Mouse (Mus musculus) thymus, postnatal 14 days (tissue): ENCODE data around the gene Pde10a.
A peak's percentile ranks its signal among the peaks of the same experiment; 100 is the strongest.
"Not testable (repeated sequence)": the region's sequence is repeated elsewhere in the genome, so short reads cannot be mapped to it uniquely, and the experiment has no call there.

ENCODE experiments used
- DNase-seq: peaks from one replicate; pipeline ENCODE4 v3.0.0; 2021

Pde10a gene

DNA sequence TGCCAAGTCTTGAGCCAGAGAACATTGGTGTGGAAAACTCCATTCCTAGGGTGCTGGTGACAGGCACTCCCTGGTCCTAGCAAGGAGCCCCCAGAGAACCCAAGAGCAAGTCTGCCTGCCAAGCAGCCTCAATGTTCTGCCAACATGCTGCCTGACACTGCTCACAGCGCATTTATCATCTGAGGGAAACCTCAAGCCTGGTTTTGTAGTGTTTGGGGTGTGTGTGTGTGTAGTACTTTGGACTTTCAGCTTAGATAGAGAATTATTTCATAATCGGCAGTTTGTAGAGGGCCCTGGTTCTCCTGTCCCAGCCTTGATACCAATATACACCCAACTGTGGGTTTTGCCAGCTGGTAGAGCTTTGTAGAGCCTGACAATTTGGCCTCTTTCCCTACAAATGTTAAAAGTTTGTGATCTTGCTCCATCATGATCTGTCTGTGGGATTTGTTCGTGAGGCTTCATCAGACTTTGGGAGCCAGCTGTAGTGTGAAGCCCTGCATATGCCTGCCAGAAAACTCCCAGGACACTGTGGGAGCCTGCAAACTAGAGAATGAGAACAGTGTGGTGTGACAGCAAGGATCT, 127.6 kb downstream of the Pde10a start:
- no peak for DNase-seq

- no peak for DNase-seq
Measured at GRCm38 (mm10) chr17:8657661-8658060, 132.5 kb downstream of the Pde10a start.

GRCm38 (mm10) chr17:8658751-8659454, 133.7 kb downstream of the Pde10a start:
- DNase-seq: no peak

GRCm38 (mm10) chr17:8666912-8667311, 141.7 kb downstream of the Pde10a start:
- DNase-seq: no peak

GRCm38 (mm10) chr17:8674651-8675050, 149.5 kb downstream of the Pde10a start:
- no peak for DNase-seq

GRCm38 (mm10) chr17:8686356-8686755, 161.2 kb downstream of the Pde10a start:
- no peak for DNase-seq

DNA sequence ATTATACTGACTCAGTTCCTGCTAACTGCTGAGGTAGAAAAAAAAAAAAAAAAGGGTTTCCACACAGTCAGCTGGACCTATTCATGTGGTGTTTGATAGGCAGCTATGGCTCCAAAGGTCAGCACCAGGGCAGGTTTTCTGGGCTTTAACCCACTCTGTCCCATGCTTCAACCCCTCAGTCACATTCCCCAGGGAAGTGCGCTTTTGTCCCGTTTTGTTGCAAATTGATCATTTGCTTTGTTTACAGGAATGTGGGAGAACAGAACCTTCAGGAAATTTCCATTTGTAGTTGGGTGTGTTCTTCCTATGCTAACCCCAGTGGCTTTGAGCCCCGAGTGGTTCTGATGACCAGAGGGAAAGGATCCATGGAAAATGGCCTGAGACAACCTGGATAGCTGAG, 162.9 kb downstream of the Pde10a start:
- no peak for DNase-seq

DNA sequence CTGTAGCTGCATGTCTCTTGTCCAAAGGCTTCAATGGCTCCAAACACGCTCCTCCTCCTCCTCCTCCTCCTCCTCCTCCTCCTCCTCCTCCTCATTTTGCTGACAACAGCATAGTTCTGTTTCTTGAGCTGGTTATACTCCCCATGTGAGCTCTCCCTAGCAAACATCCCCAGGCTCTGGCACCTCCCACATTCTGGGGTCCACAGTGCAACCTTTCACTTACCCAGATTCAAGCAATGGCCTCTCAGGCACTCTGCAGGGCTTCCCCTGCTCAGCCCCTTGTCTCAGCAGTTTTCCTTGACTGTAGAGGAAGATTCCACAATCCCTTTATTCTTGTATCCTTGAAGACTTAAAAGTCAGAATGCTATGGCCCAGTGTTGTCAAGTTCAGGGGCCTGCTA, 173.1 kb downstream of the Pde10a start:
- DNase-seq: no peak

GRCm38 (mm10) chr17:8698793-8699192, 173.6 kb downstream of the Pde10a start:
- no peak for DNase-seq

DNA sequence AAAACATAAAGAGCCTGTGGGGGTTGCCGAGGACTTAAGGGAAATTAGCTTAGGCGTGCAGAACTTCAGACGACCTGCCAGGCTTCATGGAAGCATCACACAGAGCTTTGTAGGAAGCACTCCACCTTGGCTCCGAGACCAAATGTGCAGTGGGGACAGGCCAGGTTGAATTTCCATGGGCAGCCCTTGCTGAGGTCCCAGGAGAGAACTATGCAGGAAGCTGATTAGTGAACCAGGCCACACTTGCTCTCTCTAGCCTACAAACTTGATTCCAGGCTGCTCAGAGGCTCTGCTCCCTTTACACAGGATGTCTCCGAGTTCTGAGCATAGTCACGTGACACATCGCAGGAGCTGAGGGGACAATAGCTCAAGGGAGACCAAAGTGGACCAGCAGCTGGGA, 175.9 kb downstream of the Pde10a start:
- DNase-seq: no peak

- DNase-seq: no peak
Measured at GRCm38 (mm10) chr17:8702503-8702902, 177.3 kb downstream of the Pde10a start.

DNA sequence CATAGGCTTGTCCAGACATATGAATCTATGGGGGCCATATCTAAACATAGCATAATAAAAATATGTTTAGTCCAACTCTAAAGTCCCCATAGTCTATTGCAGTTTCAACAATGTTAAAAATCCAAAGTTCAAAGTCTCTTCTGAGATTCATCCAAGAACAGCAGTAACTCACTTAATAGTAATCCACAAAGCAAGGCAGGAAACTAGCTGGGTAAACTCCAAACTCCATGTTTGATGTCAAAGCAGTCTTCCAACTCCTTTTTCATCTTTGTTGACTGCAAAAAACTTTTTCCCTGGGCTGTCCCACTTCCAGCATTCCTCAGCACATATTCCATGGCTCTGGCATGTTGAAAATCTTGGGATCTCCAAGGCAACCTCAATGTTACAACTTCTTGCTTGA, 182.8 kb downstream of the Pde10a start:
- no peak for DNase-seq

DNA sequence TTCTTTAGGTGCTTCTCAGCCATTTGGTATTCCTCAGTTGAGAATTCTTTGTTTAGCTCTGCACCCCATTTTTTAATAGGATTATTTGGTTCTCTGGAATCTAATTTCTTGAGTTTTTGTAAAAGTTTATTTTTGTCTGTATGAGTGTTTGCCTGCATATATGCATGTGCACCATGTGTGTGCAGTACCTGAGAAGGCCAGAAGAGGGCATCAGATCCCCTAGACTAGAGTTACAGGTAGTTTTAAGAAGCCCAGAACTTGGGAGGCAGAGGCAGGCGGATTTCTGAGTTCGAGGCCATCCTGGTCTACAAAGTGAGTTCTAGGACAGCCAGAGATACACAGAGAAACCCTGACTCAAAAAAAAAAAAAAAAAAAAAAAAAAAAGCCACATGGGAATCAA, 187.6 kb downstream of the Pde10a start:
- not testable (repeated sequence) for DNase-seq

DNA sequence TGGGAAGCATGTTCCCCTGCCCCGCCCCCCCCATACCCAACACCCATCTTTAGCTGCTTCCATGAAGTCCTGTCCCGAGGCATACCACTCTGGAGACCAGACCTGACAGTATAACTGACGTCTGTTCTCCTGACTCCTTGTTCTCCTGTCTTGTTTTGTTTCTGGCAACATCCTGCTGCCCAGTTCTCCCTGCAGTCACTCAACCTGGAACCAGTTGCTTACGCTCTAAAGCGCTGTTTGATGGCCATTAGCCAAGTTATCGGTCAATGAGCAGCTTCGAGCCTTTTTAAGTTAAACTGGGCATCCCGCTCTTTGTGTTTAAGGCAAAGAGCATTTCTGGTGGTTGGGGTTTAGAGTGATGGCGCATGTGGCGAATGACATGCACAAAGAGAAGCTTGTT, 195.8 kb downstream of the Pde10a start:
- DNase-seq: no peak

- no peak for DNase-seq
Measured at GRCm38 (mm10) chr17:8724464-8724974, 199.3 kb downstream of the Pde10a start.

- DNase-seq: peak; percentile 15
Measured at GRCm38 (mm10) chr17:8728646-8729045, 203.5 kb downstream of the Pde10a start.

GRCm38 (mm10) chr17:8729808-8730207, 204.6 kb downstream of the Pde10a start:
- DNase-seq: no peak

- no peak for DNase-seq
Measured at GRCm38 (mm10) chr17:8731073-8731472, 205.9 kb downstream of the Pde10a start.

DNA sequence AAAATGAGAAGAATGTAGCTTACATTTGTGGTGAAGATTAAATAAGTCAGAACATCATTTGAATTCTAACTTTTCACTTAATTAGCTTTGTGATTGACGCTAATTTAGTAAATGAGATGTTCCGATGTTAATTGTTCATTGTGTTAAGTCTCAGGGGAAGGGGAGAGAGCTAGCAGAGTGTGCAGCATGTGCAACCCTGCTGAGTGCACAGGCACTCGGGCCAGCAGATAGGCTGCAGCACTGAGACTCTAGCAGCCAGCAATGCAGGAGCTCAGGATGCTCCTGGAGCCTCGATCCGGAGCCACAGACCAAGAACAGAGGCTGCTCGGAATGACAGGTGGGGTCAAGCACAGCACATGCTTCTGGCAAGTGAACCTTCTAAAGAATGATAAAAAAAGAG, 211.1 kb downstream of the Pde10a start:
- DNase-seq: no peak

DNA sequence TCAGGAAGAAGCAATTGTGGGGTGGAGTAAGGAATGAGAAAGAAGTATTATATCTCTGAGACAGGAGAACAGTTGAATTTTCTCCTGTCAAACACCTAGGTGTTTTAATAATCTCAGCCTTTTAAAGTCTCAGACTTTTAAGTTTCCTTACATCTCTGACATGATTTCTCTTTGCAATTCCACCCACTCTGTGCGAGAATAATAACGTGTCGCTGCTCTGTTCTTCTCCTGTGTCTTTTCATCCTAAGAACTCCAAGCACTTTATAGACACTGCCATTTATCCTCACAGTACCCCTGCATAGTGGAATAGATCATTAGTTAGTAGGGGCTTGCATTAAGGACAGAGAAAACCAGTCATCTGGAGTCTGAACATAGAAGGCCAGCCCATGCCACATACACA, 217.6 kb downstream of the Pde10a start:
- DNase-seq: no peak

- DNase-seq: no peak
Measured at GRCm38 (mm10) chr17:8745334-8745733, 220.2 kb downstream of the Pde10a start.

- DNase-seq: no peak
Measured at GRCm38 (mm10) chr17:8749426-8749825, 224.3 kb downstream of the Pde10a start.

DNA sequence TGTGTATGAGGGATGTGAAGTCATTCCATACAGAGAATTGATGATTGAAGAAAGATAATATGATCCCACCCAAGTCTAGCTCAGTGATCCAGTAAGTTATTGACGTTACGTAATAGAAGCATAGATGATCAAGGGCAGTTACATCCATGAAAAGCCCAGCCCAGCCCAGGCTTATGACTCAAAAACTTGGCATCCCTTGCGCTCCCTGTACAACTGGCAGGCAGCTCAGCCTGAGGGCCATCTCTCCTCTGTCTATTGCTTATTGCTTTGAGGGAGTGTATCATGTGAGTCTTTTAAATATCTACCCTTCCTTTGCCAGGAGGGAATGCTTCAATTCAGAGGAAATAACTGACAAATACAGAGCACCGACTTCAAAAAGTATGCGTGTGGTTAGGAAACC, 232.4 kb downstream of the Pde10a start:
- DNase-seq: no peak

DNA sequence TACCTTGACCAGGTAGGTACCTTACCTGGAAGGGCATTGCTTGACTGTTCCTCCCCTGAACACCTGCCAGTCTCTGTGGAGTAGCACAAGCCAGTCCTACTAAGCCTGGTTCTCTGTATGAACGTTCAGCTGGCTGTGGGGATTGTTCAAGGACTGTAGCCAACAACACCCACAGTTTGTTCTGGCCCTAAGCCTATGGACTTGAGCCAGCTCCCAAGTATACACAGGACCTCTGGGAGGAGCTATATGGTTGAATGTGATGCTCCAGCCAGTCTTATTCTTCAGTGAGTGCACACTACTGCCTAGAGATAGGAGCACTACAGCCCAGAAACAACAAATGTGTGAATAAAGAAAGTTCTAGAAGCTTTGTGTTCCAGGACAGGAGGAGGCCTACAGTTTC, 238.1 kb downstream of the Pde10a start:
- no peak for DNase-seq
